26 mouse cellular contexts compared by ENCODE assay signal in genomic region chr9:113602140-113602539, GRCm38 (mm10).
"Had no signal": no experiment of that assay in that cellular context is flagged by ENCODE, and none has a peak within 500 bp of the region (broad histone marks: within the 10 kb centered on the region; RNA-seq: fewer than 3 reads in every experiment).

No protein-coding gene starts in this region.

- H3K9me3 ChIP-seq: heart, embryonic 13.5 days; heart, embryonic 15.5 days; hindbrain, embryonic 10.5 days; hindbrain, embryonic 12.5 days; intestine, embryonic 15.5 days; limb, embryonic 13.5 days; liver, embryonic 13.5 days had no signal

- H3K27me3 ChIP-seq: heart, embryonic 13.5 days; heart, embryonic 15.5 days; hindbrain, embryonic 12.5 days; intestine, embryonic 15.5 days; limb, embryonic 13.5 days; liver, embryonic 13.5 days; liver, embryonic 15.5 days had no signal

- H3K4me1 ChIP-seq: heart, embryonic 15.5 days; intestine, embryonic 15.5 days; liver, embryonic 13.5 days; liver, embryonic 15.5 days had no signal

- H3K27ac ChIP-seq: gastrocnemius, adult 2 months; heart, embryonic 13.5 days; heart, embryonic 15.5 days; hindbrain, embryonic 12.5 days; hindbrain, embryonic 14.5 days; intestine, embryonic 15.5 days; layer of hippocampus, adult 2 months; left cerebral cortex, adult 2 months; limb, embryonic 13.5 days; liver, embryonic 13.5 days; liver, embryonic 15.5 days had no signal

- ATAC-seq: hindbrain, embryonic 16.5 days; inflammation-experienced regulatory T-cells, adult 6 months; intestine, embryonic 15.5 days; intestine, postnatal 0 days had no signal

- H3K36me3 ChIP-seq: heart, embryonic 13.5 days; heart, embryonic 15.5 days; hindbrain, embryonic 10.5 days; hindbrain, embryonic 12.5 days; intestine, embryonic 15.5 days; limb, embryonic 13.5 days; liver, embryonic 13.5 days; liver, embryonic 15.5 days had no signal

- H3K4me3 ChIP-seq: gastrocnemius, adult 2 months; heart, embryonic 13.5 days; heart, embryonic 15.5 days; hindbrain, embryonic 10.5 days; hindbrain, embryonic 12.5 days; intestine, embryonic 15.5 days; layer of hippocampus, adult 2 months; left cerebral cortex, adult 2 months; limb, embryonic 13.5 days; liver, embryonic 13.5 days; liver, embryonic 15.5 days had no signal

- DNase-seq: gastrocnemius, adult 2 months; gastrocnemius, postnatal 10 days; gastrocnemius, postnatal 25 days; heart, adult 18-20 months; heart, postnatal 4 days; kidney, adult 18-20 months; kidney, adult 8-10 months; kidney, postnatal 10 days; kidney, postnatal 25 days; kidney, postnatal 4 days; liver; liver, embryonic 13.5 days had no signal

- H3K4me2 ChIP-seq: heart, embryonic 13.5 days; heart, embryonic 15.5 days; hindbrain, embryonic 12.5 days; hindbrain, embryonic 14.5 days; intestine, embryonic 15.5 days; limb, embryonic 13.5 days; liver, embryonic 11.5 days; liver, embryonic 13.5 days; liver, embryonic 15.5 days had no signal

- H3K9ac ChIP-seq: heart, embryonic 13.5 days; heart, embryonic 15.5 days; hindbrain, embryonic 12.5 days; hindbrain, embryonic 14.5 days; intestine, embryonic 15.5 days; limb, embryonic 13.5 days; liver, embryonic 13.5 days; liver, embryonic 15.5 days had no signal
